Mouse (Mus musculus): ENCODE measurements at regions not wholly inside any gene's neighbourhood (a gene's known extent, or its start where the extent isn't known, plus 50 kb on each side); places are given as distances from the start of the nearest gene placed in this dataset.
"Not testable (repeated sequence)": the region's sequence is repeated elsewhere in the genome, so short reads cannot be mapped to it uniquely, and the experiment has no call there.

- no peak for DNase-seq (ENCODE audit: low read depth, low spot score)
Observed at GRCm38 (mm10) chr4:53264501-53264900, 104.8 kb upstream of the Abca1 start.

- no peak for DNase-seq (ENCODE audit: low read depth, low spot score)
Observed at GRCm38 (mm10) chr4:53263776-53264175, 104.1 kb upstream of the Abca1 start.

DNA sequence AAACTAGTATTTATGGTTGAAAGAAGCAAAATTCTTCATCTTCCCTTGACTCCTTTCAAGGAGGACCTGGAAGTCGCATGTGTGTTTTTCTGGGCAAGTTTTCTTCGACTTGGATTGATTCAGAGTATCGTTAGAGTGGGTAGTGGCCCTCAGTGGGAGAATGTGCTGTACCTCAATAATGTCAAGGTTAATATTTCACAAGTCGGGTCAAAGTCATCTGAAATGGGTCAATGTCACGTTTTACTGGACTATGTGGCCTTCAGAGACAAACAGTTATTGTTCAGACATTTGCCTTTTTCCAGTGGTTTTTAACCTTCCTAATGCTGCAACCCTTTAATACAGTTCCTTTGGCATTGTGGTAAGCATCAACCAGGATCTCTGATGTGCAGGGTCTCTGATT, 102.8 kb upstream of the Abca1 start:
- DNase-seq (ENCODE audit: low read depth, low spot score), result no peak

DNA sequence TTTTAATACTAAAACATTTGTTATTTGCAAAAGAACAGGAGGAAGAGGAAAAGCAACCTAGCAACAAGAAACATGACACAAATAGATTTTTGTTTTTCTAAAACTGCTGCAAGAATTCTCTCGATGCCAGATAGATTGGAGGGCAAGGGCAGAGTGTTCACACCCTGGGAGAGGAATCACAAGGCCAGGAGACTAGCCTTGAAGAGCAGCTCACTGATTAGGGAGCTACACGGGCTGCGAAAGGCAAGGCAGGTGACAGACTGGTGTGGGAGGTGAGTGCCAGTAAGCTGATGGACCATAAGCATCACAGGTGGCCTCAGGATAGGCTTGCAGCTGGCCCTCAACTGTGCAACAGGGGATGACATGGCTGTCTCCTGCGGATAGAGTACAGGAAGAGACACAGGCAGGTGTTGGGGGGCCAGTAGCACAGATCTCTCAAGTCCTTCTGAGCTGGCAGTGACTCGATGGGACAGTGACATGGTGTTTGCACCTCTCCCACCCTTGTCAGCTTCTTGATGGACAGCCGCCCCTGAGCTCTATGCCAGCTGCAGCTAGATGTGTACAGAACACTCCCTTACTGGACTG, 102.0 kb upstream of the Abca1 start:
- DNase-seq (ENCODE audit: low read depth, low spot score), result no peak

DNA sequence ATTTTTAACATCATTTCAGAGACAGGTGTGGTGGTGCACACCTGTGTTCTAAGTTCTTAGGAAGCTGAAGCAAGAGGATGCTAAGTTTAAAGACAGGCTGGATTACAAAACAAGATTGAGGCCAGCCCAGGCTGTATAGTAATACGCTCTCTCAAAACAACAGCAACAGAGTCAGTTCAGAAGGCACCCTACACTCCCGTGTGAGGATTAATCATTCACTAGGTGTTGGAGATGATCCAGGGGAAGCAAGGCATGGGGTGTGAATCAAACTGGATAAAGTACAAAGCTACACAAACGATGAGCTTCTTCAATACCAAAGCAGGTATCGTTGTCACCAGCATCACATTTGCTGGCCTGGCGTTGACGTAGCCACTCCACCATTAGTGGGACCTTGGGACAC, 99.3 kb upstream of the Abca1 start:
- DNase-seq (ENCODE audit: low read depth, low spot score), result no peak

DNA sequence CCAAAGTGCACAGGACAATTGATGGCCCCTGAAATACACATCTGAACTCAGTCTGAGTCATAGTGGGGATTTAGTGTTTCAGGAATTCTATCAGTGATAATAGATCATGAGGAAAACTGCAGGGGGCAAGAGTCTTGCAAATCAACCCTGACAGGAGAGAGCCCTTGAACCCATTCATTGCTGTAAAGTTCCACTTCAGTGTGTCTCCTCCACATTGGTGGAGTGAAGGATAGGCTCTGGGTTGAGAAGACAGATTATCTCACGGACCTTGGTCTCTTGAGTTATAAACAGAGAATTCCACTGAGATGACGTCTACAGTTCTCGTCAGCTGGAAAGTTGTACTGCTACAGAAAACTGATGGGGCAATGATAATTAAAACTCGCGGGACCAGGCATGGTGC, 97.3 kb upstream of the Abca1 start:
- no peak for DNase-seq (ENCODE audit: low read depth, low spot score)

GRCm38 (mm10) chr4:53254483-53254882, 94.8 kb upstream of the Abca1 start:
- no peak for DNase-seq (ENCODE audit: low read depth, low spot score)

GRCm38 (mm10) chr4:53253680-53254079, 94.0 kb upstream of the Abca1 start:
- peak; percentile 52 for DNase-seq (ENCODE audit: low read depth, low spot score)

- DNase-seq (ENCODE audit: low read depth, low spot score), result no peak
Observed at GRCm38 (mm10) chr4:53250325-53250724, 90.6 kb upstream of the Abca1 start.

- DNase-seq (ENCODE audit: low read depth, low spot score), result no peak
Observed at GRCm38 (mm10) chr4:53246083-53246747, 86.5 kb upstream of the Abca1 start.

DNA sequence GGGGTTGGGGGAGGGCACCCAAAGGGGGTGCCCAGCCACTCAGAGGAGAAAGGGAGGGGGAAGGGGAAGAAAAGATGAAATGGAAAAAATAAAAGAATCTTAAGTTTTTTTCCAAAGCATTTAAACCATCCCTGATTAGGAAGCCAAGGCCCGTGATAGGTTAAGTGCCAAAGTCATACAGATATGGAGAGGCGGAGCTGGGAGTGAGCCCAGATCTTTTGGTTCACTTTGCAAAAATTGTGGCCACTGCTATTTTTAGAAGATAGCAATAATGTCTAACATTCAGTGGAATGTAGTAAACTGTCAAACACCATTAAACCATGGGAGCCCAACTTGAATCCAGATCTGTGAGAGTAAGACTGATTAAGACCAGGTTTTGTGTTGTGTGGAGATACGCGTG, 85.9 kb upstream of the Abca1 start:
- no peak for DNase-seq (ENCODE audit: low read depth, low spot score)

DNA sequence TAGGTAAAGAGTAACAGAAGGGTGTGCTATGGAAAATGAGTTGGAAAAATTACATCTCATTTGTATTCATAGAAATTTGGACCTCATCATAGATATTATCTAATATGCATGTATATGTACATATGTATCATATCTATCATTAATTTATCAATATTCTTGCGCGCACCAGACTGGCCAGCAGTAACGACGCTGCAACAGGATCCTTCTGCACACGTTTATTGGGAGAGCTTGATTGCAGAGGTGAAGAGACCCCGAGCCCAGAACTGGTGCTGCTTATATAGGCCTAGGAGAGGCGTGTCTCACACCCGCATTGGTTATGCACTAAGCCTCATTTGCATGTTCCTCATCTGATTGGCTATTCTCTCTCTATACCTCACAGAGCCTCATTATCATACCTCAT, 83.8 kb upstream of the Abca1 start:
- not testable (repeated sequence) for DNase-seq (ENCODE audit: low read depth, low spot score)

DNA sequence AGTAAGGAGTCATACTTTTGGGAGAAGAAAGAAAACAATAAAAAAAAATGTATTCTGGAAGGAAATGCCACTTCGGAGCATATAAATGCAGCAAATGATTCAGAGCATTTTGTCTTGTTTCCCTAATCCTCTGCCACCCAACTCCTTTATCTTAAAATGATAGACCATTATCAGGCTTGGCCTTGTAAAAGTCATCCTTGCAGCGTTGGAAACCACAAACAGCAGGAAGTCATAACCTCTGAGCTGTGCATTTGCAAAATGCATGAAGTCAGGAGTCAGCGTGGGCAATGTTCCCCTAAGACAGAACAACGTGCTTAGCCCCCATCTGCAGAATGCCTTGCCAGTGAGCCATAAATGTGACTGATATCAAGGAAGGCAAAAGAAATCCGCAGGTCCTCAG, 80.2 kb upstream of the Abca1 start:
- DNase-seq (ENCODE audit: low read depth, low spot score), result no peak

DNA sequence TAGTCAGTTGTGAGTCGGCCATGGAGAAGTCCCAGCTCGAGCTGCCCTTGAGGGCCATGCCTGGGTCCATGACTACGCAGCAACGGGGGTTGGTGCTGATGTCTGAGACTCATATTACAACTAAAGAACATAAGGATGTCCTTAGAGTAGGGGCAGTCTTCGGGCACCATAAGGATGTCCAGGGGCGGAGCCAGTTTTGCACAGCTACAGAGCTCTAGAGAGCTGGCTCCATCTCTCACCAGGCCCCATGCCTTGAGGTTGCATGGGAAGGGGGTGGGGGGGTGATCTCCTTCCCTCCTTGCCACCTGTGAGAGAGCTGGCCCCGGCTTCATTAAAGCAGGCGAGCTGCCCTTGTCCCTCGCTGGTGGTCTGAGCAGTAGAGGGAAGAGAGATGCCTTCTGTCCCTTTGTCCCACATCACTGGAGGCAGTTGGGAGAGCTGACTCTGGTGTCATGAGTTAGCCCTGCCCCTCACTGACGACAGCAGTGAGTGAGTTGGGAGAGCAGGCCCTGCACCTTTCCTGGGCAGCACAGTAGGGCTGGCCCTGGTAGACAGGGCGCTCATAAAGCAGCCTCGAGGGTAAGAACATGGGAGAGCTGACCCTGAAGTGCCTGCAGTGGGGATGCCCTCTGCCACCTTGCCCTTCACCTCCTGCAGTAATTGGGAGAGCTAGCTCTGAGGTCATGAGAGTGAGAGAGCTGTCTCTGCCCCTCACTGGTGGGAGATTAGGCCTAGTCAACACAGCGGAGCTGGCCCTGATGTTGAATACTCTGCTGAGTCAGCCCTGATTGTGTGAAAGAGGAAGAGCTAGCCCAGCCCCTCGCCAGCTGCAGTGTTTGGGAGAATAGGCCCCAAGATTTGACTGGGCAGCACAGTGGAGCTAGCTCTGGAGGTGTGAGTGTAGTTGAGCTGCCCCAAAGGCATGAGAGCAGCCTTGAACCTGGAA, 78.9 kb upstream of the Abca1 start:
- no peak for DNase-seq (ENCODE audit: low read depth, low spot score)

DNA sequence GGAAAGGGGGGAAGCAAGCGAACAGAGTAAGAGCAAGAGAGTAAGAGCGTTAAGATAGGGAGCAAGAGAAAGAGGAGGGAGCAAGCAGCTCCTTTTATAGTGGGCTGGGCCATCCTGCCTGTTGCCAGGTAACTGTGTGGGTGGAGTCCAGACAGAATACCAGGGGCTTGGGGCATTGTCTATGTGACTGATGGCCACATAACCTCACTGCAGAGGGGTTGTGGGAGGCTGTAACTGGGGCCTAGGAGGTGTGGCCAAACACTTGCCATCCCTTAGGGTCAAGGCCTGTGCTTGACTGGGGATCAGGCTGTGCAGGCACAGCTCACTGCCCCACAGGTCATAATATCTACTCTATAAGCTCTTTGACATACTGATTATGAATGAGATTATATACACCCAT, 76.2 kb upstream of the Abca1 start:
- no peak for DNase-seq (ENCODE audit: low read depth, low spot score)

DNA sequence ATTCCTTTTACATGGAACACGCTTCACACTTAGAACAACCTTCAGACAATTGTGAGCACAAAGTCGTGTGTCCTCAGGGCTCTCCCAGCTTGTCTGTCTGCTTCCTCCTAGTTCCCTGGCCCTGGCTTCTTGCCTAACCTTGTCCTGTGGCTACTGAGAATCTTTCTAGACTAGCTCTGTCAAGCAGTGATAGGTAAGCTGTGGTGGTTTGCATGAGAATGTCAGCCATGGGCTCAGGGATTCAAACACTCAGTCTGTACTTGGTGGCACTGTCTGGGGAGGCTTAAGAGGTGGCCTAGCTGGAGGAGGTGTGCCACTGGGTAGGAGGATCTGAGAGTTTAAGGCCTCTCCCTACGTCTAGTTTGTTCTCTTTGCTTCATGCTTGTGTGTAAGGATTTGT, 72.7 kb upstream of the Abca1 start:
- DNase-seq (ENCODE audit: low read depth, low spot score), result no peak

DNA sequence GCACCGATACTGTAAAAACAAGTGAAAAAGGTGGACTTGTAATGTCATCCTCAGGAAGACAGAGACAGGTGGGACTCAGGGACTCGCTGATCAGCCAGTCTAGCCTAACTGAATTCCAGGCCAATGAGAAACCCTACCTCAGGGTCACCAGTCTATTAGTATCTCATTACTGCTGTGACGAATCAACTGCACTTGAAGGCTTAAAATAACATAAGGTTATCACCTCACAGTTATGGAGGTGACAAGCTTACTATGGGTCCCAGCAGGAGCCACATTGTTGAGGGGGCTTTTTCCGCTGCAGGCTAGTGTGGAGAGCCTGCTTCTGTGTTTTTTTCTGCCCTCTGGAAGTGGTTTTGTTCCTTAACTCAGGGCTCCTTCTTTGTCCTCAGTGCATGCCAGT, 72.2 kb upstream of the Abca1 start:
- no peak for DNase-seq (ENCODE audit: low read depth, low spot score)

- no peak for DNase-seq (ENCODE audit: low read depth, low spot score)
Observed at GRCm38 (mm10) chr4:53231046-53231445, 71.4 kb upstream of the Abca1 start.

- no peak for DNase-seq (ENCODE audit: low read depth, low spot score)
Observed at GRCm38 (mm10) chr4:53228444-53228843, 68.7 kb upstream of the Abca1 start.

GRCm38 (mm10) chr4:53227771-53228170, 68.1 kb upstream of the Abca1 start:
- no peak for DNase-seq (ENCODE audit: low read depth, low spot score)

- DNase-seq (ENCODE audit: low read depth, low spot score), result no peak
Observed at GRCm38 (mm10) chr4:53227071-53227470, 67.4 kb upstream of the Abca1 start.

- DNase-seq (ENCODE audit: low read depth, low spot score), result no peak
Observed at GRCm38 (mm10) chr4:53226376-53226775, 66.7 kb upstream of the Abca1 start.

GRCm38 (mm10) chr4:53223379-53223778, 63.7 kb upstream of the Abca1 start:
- DNase-seq (ENCODE audit: low read depth, low spot score), result no peak

All from brain, embryonic 18.5 days (tissue).